8 mouse cellular contexts compared by ENCODE assay signal in the genomic region with DNA sequence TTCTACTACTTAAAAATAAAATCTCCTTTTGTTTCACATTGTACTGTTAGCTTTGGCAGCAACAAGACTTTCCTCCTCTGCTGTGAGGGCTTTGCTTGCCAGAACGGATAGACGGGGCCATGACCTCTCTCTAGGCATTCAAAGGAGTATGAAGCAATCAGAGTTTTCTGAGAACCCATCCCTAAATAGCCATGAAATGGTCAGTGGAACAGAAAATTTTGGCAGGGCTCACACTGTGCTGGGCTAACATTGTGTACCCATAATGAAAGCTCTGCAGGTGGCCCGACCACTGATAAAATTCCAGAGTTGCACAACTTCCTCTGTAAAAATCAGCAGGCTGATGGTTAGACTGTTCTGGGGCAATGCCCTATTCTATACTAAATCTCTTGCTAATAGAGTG. TPM values are rescaled to one million over a fixed set of nuclear protein-coding genes. Genes with fewer than 3 reads are reported as not detected.
A peak's percentile ranks its signal among the peaks of the same experiment; 100 is the strongest.
DNase-seq lines count a peak whose midpoint lies in the region; ATAC-seq and TF ChIP-seq lines count a peak whose summit lies in the region.

No protein-coding gene starts in this region.

- no peak overlapping the region for H3K27ac ChIP-seq in forebrain, embryonic 12.5 days
- H3K27ac ChIP-seq in heart, postnatal 0 days (ENCODE audit: low read depth): peak overlapping the region; percentile 94

- no peaks in the 10 kb centered on the region for H3K9me3 ChIP-seq in forebrain, embryonic 12.5 days
- H3K9me3 ChIP-seq in heart, postnatal 0 days (replicated peaks; ENCODE audit: control insufficient read depth, low read length): no peaks in the 10 kb centered on the region

- no peak for TF ChIP-seq CTCF in heart, postnatal 0 days (IDR thresholded peaks at IDR 0.05; ENCODE audit: low read depth)

- 10% methylated on average over 3 of the region's 3 CpGs for WGBS in forebrain, embryonic 12.5 days
- WGBS in heart, postnatal 0 days: 7% methylated on average over 3 of the region's 3 CpGs

- no peak overlapping the region for H3K4me2 ChIP-seq in forebrain, embryonic 12.5 days
- no peak overlapping the region for H3K4me2 ChIP-seq in heart, postnatal 0 days (ENCODE audit: low read depth, low read length)

- no peak overlapping the region for H3K4me3 ChIP-seq in forebrain, embryonic 12.5 days (replicated peaks)
- H3K4me3 ChIP-seq in heart, postnatal 0 days (ENCODE audit: low read depth, low read length): no peak overlapping the region

- peaks cover 6% of the 10 kb centered on the region; the same call in 1 of the 2 replicates for H3K4me1 ChIP-seq in forebrain, embryonic 12.5 days
- peaks cover 32% of the 10 kb centered on the region for H3K4me1 ChIP-seq in heart, postnatal 0 days (ENCODE audit: control insufficient read depth, insufficient read depth)

- no peaks in the 10 kb centered on the region for H3K36me3 ChIP-seq in forebrain, embryonic 12.5 days (replicated peaks)
- no peaks in the 10 kb centered on the region for H3K36me3 ChIP-seq in heart, postnatal 0 days (replicated peaks; ENCODE audit: control insufficient read depth, insufficient read depth, low read length)

- H3K27me3 ChIP-seq in forebrain, embryonic 12.5 days: no peaks in the 10 kb centered on the region
- no peaks in the 10 kb centered on the region for H3K27me3 ChIP-seq in heart, postnatal 0 days (ENCODE audit: control insufficient read depth, insufficient read depth, low read length)

- peak; percentile 98 for DNase-seq in 3T3-L1 (ENCODE audit: low read depth, low spot score)
- DNase-seq in adrenal gland, adult 18-20 months (ENCODE audit: low spot score in 2 of 2): peak; percentile 28 to 37
- peak; percentile 97 for DNase-seq in heart, postnatal 0 days (ENCODE audit: low spot score)
- peak; percentile 30 to 45 for DNase-seq in kidney, postnatal 4 days
- peak; percentile 81 for DNase-seq in lung, postnatal 10 days
- peak; percentile 84 for DNase-seq in skeletal muscle tissue, adult 2 months (ENCODE audit: low read depth, low spot score)
- no peak for DNase-seq in thymus, postnatal 25 days

- TF ChIP-seq EP300 in heart, postnatal 0 days (IDR thresholded peaks at IDR 0.05; ENCODE audit: low read depth): peak; percentile 98

- no peak overlapping the region for H3K9ac ChIP-seq in forebrain, embryonic 12.5 days
- no peak overlapping the region for H3K9ac ChIP-seq in heart, postnatal 0 days (replicated peaks; ENCODE audit: low read depth, low read length)

- peak; percentile 79 for ATAC-seq in forebrain, embryonic 12.5 days (ENCODE audit: low FRiP score)
- peak; percentile 97 for ATAC-seq in heart, postnatal 0 days (ENCODE audit: insufficient read depth, low read depth)

RNA-seq across cellular contexts. Expression of gene Cp, which starts 3.0 kb away (rescaled TPM):
- 10 to 100 TPM; 45.1 to 63.9 TPM for total RNA-seq in adrenal gland, adult 18-20 months (2021)
- polyA plus RNA-seq in forebrain, embryonic 12.5 days (2016; fragmentation: Nextera tagmentation; extraction: Ambion mirVana): 1.7 and 4.2 TPM in 2 replicates
- total RNA-seq in heart, postnatal 0 days (2014; rRNA removed; ENCODE audit: low replicate concordance): 17.8 and 19.0 TPM in 2 replicates
- polyA plus RNA-seq in heart, postnatal 0 days (2015; fragmentation: Nextera tagmentation; extraction: Ambion mirVana): 6.5 and 7.0 TPM in 2 replicates
